Mouse (Mus musculus): Measurements from ENCODE around the gene Cds1. TPM values are rescaled to one million over a fixed set of nuclear protein-coding genes. Genes with fewer than 3 reads are reported as not detected.
"Not testable (repeated sequence)": the region's sequence is repeated elsewhere in the genome, so short reads cannot be mapped to it uniquely, and the experiment has no call there.

Gene Cds1
- total RNA-seq, 2 experiments from 2014 or later, result not detected

GRCm38 (mm10) chr5:101821491-101822310, 56.8 kb downstream of the Cds1 start:
- ATAC-seq (replicated peaks; ENCODE audit: low FRiP score, low TSS enrichment, poor library complexity, severe bottlenecking), result no peak

- no peak for ATAC-seq (replicated peaks; ENCODE audit: low FRiP score, low TSS enrichment, poor library complexity, severe bottlenecking)
Measured at GRCm38 (mm10) chr5:101822311-101822670, 57.4 kb downstream of the Cds1 start.

GRCm38 (mm10) chr5:101825111-101825911, 60.4 kb downstream of the Cds1 start:
- ATAC-seq (replicated peaks; ENCODE audit: low FRiP score, low TSS enrichment, poor library complexity, severe bottlenecking), result peak; percentile 72

GRCm38 (mm10) chr5:101826531-101826970, 61.6 kb downstream of the Cds1 start:
- ATAC-seq (replicated peaks; ENCODE audit: low FRiP score, low TSS enrichment, poor library complexity, severe bottlenecking), result peak; percentile 91

GRCm38 (mm10) chr5:101827477-101827876, 62.5 kb downstream of the Cds1 start:
- ATAC-seq (replicated peaks; ENCODE audit: low FRiP score, low TSS enrichment, poor library complexity, severe bottlenecking), result no peak

- ATAC-seq (replicated peaks; ENCODE audit: low FRiP score, low TSS enrichment, poor library complexity, severe bottlenecking), result no peak
Measured at GRCm38 (mm10) chr5:101828932-101829331, 64.0 kb downstream of the Cds1 start.

- no peak for ATAC-seq (replicated peaks; ENCODE audit: low FRiP score, low TSS enrichment, poor library complexity, severe bottlenecking)
Measured at GRCm38 (mm10) chr5:101830180-101830579, 65.2 kb downstream of the Cds1 start.

- ATAC-seq (replicated peaks; ENCODE audit: low FRiP score, low TSS enrichment, poor library complexity, severe bottlenecking), result no peak
Measured at GRCm38 (mm10) chr5:101832042-101832441, 67.1 kb downstream of the Cds1 start.

GRCm38 (mm10) chr5:101832991-101833390, 68.1 kb downstream of the Cds1 start:
- no peak for ATAC-seq (replicated peaks; ENCODE audit: low FRiP score, low TSS enrichment, poor library complexity, severe bottlenecking)

GRCm38 (mm10) chr5:101833875-101834274, 68.9 kb downstream of the Cds1 start:
- ATAC-seq (replicated peaks; ENCODE audit: low FRiP score, low TSS enrichment, poor library complexity, severe bottlenecking), result peak; percentile 72

- no peak for ATAC-seq (replicated peaks; ENCODE audit: low FRiP score, low TSS enrichment, poor library complexity, severe bottlenecking)
Measured at GRCm38 (mm10) chr5:101836221-101836620, 71.3 kb downstream of the Cds1 start.

- not testable (repeated sequence) for ATAC-seq (replicated peaks; ENCODE audit: low FRiP score, low TSS enrichment, poor library complexity, severe bottlenecking)
Measured at GRCm38 (mm10) chr5:101837605-101838004, 72.7 kb downstream of the Cds1 start.

- no peak for ATAC-seq (replicated peaks; ENCODE audit: low FRiP score, low TSS enrichment, poor library complexity, severe bottlenecking)
Measured at GRCm38 (mm10) chr5:101840476-101840875, 75.5 kb downstream of the Cds1 start.

GRCm38 (mm10) chr5:101845011-101845410, 80.1 kb downstream of the Cds1 start:
- no peak for ATAC-seq (replicated peaks; ENCODE audit: low FRiP score, low TSS enrichment, poor library complexity, severe bottlenecking)

GRCm38 (mm10) chr5:101845930-101846329, 81.0 kb downstream of the Cds1 start:
- ATAC-seq (replicated peaks; ENCODE audit: low FRiP score, low TSS enrichment, poor library complexity, severe bottlenecking), result no peak

- no peak for ATAC-seq (replicated peaks; ENCODE audit: low FRiP score, low TSS enrichment, poor library complexity, severe bottlenecking)
Measured at GRCm38 (mm10) chr5:101847323-101847722, 82.4 kb downstream of the Cds1 start.

GRCm38 (mm10) chr5:101847762-101848161, 82.8 kb downstream of the Cds1 start:
- peak; percentile 71 for ATAC-seq (replicated peaks; ENCODE audit: low FRiP score, low TSS enrichment, poor library complexity, severe bottlenecking)

- ATAC-seq (replicated peaks; ENCODE audit: low FRiP score, low TSS enrichment, poor library complexity, severe bottlenecking), result peak; percentile 82
Measured at GRCm38 (mm10) chr5:101851133-101851532, 86.2 kb downstream of the Cds1 start.

GRCm38 (mm10) chr5:101852116-101852680, 87.3 kb downstream of the Cds1 start:
- ATAC-seq (replicated peaks; ENCODE audit: low FRiP score, low TSS enrichment, poor library complexity, severe bottlenecking), result no peak

- ATAC-seq (replicated peaks; ENCODE audit: low FRiP score, low TSS enrichment, poor library complexity, severe bottlenecking), result no peak
Measured at GRCm38 (mm10) chr5:101854100-101854499, 89.2 kb downstream of the Cds1 start.
